Comparison of ENCODE assay signal across 11 mouse cellular contexts in the genomic region with DNA sequence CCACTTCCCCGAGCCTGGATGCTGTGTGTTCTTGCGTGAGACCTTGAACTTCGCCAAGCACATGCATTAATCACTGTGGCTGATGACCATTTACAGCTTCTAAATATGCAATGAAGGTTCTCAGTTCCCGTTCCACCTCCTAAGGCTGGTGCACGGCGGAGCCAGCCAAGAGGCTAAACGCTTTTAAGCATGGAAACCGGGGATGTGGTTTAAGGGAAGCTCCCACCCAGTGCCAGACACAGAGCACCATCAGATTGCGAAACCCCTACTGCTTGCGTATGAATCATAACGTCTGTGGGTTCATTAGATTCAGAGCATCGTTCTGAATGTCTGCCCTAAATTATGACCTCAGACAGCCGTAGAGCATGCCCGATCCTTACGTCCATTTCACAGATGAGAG. TPM values are rescaled to one million over a fixed set of nuclear protein-coding genes. Genes with fewer than 3 reads are reported as not detected.
DNase-seq lines count a peak whose midpoint lies in the region; ATAC-seq and TF ChIP-seq lines count a peak whose summit lies in the region.
"Had no signal": no experiment of that assay in that cellular context is flagged by ENCODE, and none has a peak within 500 bp of the region (broad histone marks: within the 10 kb centered on the region; RNA-seq: fewer than 3 reads in every experiment).

No protein-coding gene starts in this region.

- H3K9me3 ChIP-seq in forebrain, embryonic 12.5 days = no peaks in the 10 kb centered on the region
- no peaks in the 10 kb centered on the region for H3K9me3 ChIP-seq in forebrain, embryonic 11.5 days (ENCODE audit: control insufficient read depth, low read length)
- H3K9me3 ChIP-seq in intestine, embryonic 15.5 days = no peaks in the 10 kb centered on the region
- H3K9me3 ChIP-seq: liver, embryonic 15.5 days had no signal

- no peaks in the 10 kb centered on the region for H3K36me3 ChIP-seq in forebrain, embryonic 12.5 days (replicated peaks)
- no peaks in the 10 kb centered on the region; the same call in 1 of the 2 replicates for H3K36me3 ChIP-seq in forebrain, embryonic 11.5 days (ENCODE audit: control insufficient read depth, insufficient read depth, low read length)
- no peaks in the 10 kb centered on the region for H3K36me3 ChIP-seq in intestine, embryonic 15.5 days
- H3K36me3 ChIP-seq: liver, embryonic 15.5 days had no signal

- H3K4me2 ChIP-seq in forebrain, embryonic 12.5 days = no peak overlapping the region
- H3K4me2 ChIP-seq in forebrain, embryonic 11.5 days (ENCODE audit: low read depth, low read length, severe bottlenecking) = no peak overlapping the region
- peak overlapping the region; percentile 44 for H3K4me2 ChIP-seq in intestine, embryonic 15.5 days (replicated peaks)
- H3K4me2 ChIP-seq: liver, embryonic 15.5 days; midbrain, embryonic 11.5 days had no signal

- ATAC-seq in forebrain, embryonic 12.5 days (ENCODE audit: low FRiP score) = no peak
- no peak for ATAC-seq in forebrain, embryonic 11.5 days (replicated peaks; ENCODE audit: low FRiP score)
- ATAC-seq in intestine, embryonic 15.5 days = peak; percentile 46

- TF ChIP-seq CTCF in brain, embryonic 14.5 days (IDR thresholded peaks at IDR 0.05; ENCODE audit: borderline replicate concordance, extremely low read depth, insufficient read depth, insufficient read length) = no peak

- no peaks in the 10 kb centered on the region for H3K27me3 ChIP-seq in forebrain, embryonic 12.5 days
- no peaks in the 10 kb centered on the region for H3K27me3 ChIP-seq in forebrain, embryonic 11.5 days (ENCODE audit: control insufficient read depth, insufficient read depth, low read length)
- H3K27me3 ChIP-seq in intestine, embryonic 15.5 days (replicated peaks) = no peaks in the 10 kb centered on the region
- H3K27me3 ChIP-seq: liver, embryonic 15.5 days had no signal

- no peak overlapping the region for H3K9ac ChIP-seq in forebrain, embryonic 12.5 days
- no peak overlapping the region for H3K9ac ChIP-seq in forebrain, embryonic 11.5 days (ENCODE audit: low read length)
- H3K9ac ChIP-seq in intestine, embryonic 15.5 days = no peak overlapping the region
- H3K9ac ChIP-seq: liver, embryonic 15.5 days had no signal

- no peak for DNase-seq in forebrain, embryonic 11.5 days (ENCODE audit: low spot score)
- peak; percentile 24 for DNase-seq in 3T3-L1 (ENCODE audit: low read depth, low spot score)
- DNase-seq in brain, embryonic 14.5 days (ENCODE audit: low read depth) = peak; percentile 50
- DNase-seq in urinary bladder, postnatal 25 days (ENCODE audit: low spot score) = no peak
- no peak for DNase-seq in thymus, postnatal 36 days
- DNase-seq in cerebellum, postnatal 4 days (ENCODE audit: low spot score in 2 of 2) = no peak
- DNase-seq: cerebellum, adult 9-11 months had no signal

- no peak overlapping the region for H3K4me3 ChIP-seq in forebrain, embryonic 12.5 days (replicated peaks)
- H3K4me3 ChIP-seq in forebrain, embryonic 11.5 days (ENCODE audit: low read depth, low read length) = no peak overlapping the region
- H3K4me3 ChIP-seq in intestine, embryonic 15.5 days (replicated peaks) = no peak overlapping the region
- H3K4me3 ChIP-seq: liver, embryonic 15.5 days had no signal

- TF ChIP-seq POLR2A in brain, embryonic 14.5 days (IDR thresholded peaks at IDR 0.05; ENCODE audit: borderline replicate concordance, extremely low read depth, insufficient read depth, insufficient read length, poor library complexity, severe bottlenecking) = no peak

- peak overlapping the region; percentile 65 for H3K27ac ChIP-seq in forebrain, embryonic 12.5 days
- H3K27ac ChIP-seq in forebrain, embryonic 11.5 days (ENCODE audit: low read depth, low read length) = no peak overlapping the region
- H3K27ac ChIP-seq in intestine, embryonic 15.5 days = 0 out of 2 replicates have a peak overlapping the region, but pooled peaks have one; percentile 17
- H3K27ac ChIP-seq: liver, embryonic 15.5 days had no signal

- 79% methylated on average over 15 of the region's 15 CpGs for WGBS in forebrain, embryonic 12.5 days
- 85% methylated on average over 15 of the region's 15 CpGs for WGBS in forebrain, embryonic 11.5 days
- WGBS in intestine, embryonic 15.5 days = 40% methylated on average over 15 of the region's 15 CpGs

- H3K4me1 ChIP-seq in forebrain, embryonic 12.5 days = peaks cover 71% of the 10 kb centered on the region
- H3K4me1 ChIP-seq in forebrain, embryonic 11.5 days (replicated peaks; ENCODE audit: control insufficient read depth, insufficient read depth, low read length) = peaks cover 20% of the 10 kb centered on the region
- H3K4me1 ChIP-seq in intestine, embryonic 15.5 days (replicated peaks) = peaks cover 29% of the 10 kb centered on the region
- H3K4me1 ChIP-seq: liver, embryonic 15.5 days had no signal

RNA-seq across cellular contexts. Expression of a gene that starts 41.6 kb away (rescaled TPM):
- 46.0 and 54.4 TPM in 2 replicates for polyA plus RNA-seq in forebrain, embryonic 12.5 days (2016; fragmentation: Nextera tagmentation; extraction: Ambion mirVana)
- 19.4 and 24.2 TPM in 2 replicates for polyA plus RNA-seq in forebrain, embryonic 11.5 days (2014; fragmentation: Nextera tagmentation; extraction: Ambion mirVana)
- polyA plus RNA-seq in brain, embryonic 14.5 days (2012; rRNA removed) = 67.1 and 73.3 TPM in 2 replicates
- 6.7 and 6.9 TPM in 2 replicates for polyA plus RNA-seq in intestine, embryonic 15.5 days (2015; fragmentation: Nextera tagmentation; extraction: Ambion mirVana)

Comparison
In these comparisons a context has a peak if more than half of its experiments do, and no peak if none do; other contexts are left out.
1. DNase-seq: peak in 3T3-L1 (single experiment) and brain, embryonic 14.5 days (single experiment); none in forebrain, embryonic 11.5 days (single experiment), urinary bladder, postnatal 25 days (single experiment), thymus, postnatal 36 days (0 of 2) and cerebellum, postnatal 4 days (0 of 2).